In the genomic region with DNA sequence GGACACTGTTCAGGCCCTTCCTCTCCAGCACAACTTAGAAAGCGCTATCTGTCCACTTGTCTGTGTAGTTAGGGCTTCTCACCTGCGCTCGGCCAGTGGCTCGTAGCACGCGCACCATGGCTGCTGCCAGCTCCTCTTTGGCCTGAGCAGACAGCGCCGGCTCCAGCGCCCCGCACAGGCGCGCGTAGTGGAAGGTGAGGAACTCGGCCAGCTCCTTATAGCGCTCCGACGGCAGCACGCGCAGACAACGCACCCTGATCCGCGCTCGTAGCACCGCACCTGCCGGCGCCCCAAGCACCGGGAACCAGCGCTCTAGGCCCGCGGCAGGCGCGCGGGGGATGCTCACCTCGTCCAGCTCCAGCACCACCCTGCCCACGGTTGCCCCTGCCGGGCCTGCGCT, we compare ENCODE assay signal across 10 mouse cellular contexts. TPM values are rescaled to one million over a fixed set of nuclear protein-coding genes. Genes with fewer than 3 reads are reported as not detected.
A peak's percentile ranks its signal among the peaks of the same experiment; 100 is the strongest.
DNase-seq lines count a peak whose midpoint lies in the region; ATAC-seq and TF ChIP-seq lines count a peak whose summit lies in the region.
"Had no signal": no experiment of that assay in that cellular context is flagged by ENCODE, and none has a peak within 500 bp of the region (broad histone marks: within the 10 kb centered on the region; RNA-seq: fewer than 3 reads in every experiment).

No protein-coding gene starts in this region.

- no peak overlapping the region for H3K9ac ChIP-seq in lung, postnatal 0 days (replicated peaks; ENCODE audit: low read depth)
- H3K9ac ChIP-seq in forebrain, postnatal 0 days = no peak overlapping the region
- no peak overlapping the region for H3K9ac ChIP-seq in liver, embryonic 12.5 days
- no peak overlapping the region for H3K9ac ChIP-seq in stomach, postnatal 0 days (ENCODE audit: low read length)

- H3K4me3 ChIP-seq in lung, postnatal 0 days (ENCODE audit: low read depth, low read length) = peak overlapping the region; percentile 10; the same call in 1 of the 2 replicates
- H3K4me3 ChIP-seq in forebrain, postnatal 0 days (ENCODE audit: low read depth, low read length) = peak overlapping the region; percentile 24
- H3K4me3 ChIP-seq in liver, embryonic 12.5 days = 0 out of 2 replicates have a peak overlapping the region, but pooled peaks have one; percentile 6
- peak overlapping the region; percentile 21 for H3K4me3 ChIP-seq in stomach, postnatal 0 days (ENCODE audit: low read depth, low read length)

- H3K4me1 ChIP-seq in lung, postnatal 0 days (ENCODE audit: insufficient read depth, low read depth, low read length) = no peaks in the 10 kb centered on the region
- no peaks in the 10 kb centered on the region for H3K4me1 ChIP-seq in forebrain, postnatal 0 days (ENCODE audit: insufficient read depth)
- peaks cover 1% of the 10 kb centered on the region; the same call in 1 of the 2 replicates for H3K4me1 ChIP-seq in liver, embryonic 12.5 days
- H3K4me1 ChIP-seq in stomach, postnatal 0 days (replicated peaks; ENCODE audit: control insufficient read depth, insufficient read depth) = no peaks in the 10 kb centered on the region

- no peak for DNase-seq in lung, postnatal 0 days (ENCODE audit: low spot score)
- no peak for DNase-seq in lung, postnatal 25 days (ENCODE audit: low spot score)
- DNase-seq in forebrain, postnatal 0 days = no peak
- DNase-seq in stomach, postnatal 0 days (ENCODE audit: low spot score) = peak; percentile 28
- DNase-seq in spleen, adult 18-20 months = no peak
- DNase-seq in urinary bladder, adult 18-20 months (ENCODE audit: low spot score in 2 of 2) = no peak
- no peak for DNase-seq in layer of hippocampus, postnatal 36 days
- DNase-seq: kidney, adult 9 months had no signal

- H3K27me3 ChIP-seq in lung, postnatal 0 days (replicated peaks; ENCODE audit: insufficient read depth, low read length) = peaks cover 34% of the 10 kb centered on the region
- peaks cover 73% of the 10 kb centered on the region for H3K27me3 ChIP-seq in forebrain, postnatal 0 days (ENCODE audit: insufficient read depth, low read length)
- H3K27me3 ChIP-seq in liver, embryonic 12.5 days (replicated peaks) = peaks cover 75% of the 10 kb centered on the region
- peaks cover 12% of the 10 kb centered on the region; the same call in 1 of the 2 replicates for H3K27me3 ChIP-seq in stomach, postnatal 0 days (ENCODE audit: control insufficient read depth, insufficient read depth, low read length)

- H3K36me3 ChIP-seq in lung, postnatal 0 days (ENCODE audit: insufficient read depth, low read length) = no peaks in the 10 kb centered on the region
- no peaks in the 10 kb centered on the region for H3K36me3 ChIP-seq in forebrain, postnatal 0 days (ENCODE audit: insufficient read depth)
- H3K36me3 ChIP-seq in liver, embryonic 12.5 days = 0 out of 2 replicates have a peak, but pooled peaks cover 3% of the 10 kb centered on the region
- no peaks in the 10 kb centered on the region for H3K36me3 ChIP-seq in stomach, postnatal 0 days (ENCODE audit: control insufficient read depth, insufficient read depth, low read length)

- TF ChIP-seq EP300 in lung, postnatal 0 days (IDR thresholded peaks at IDR 0.05) = no peak
- TF ChIP-seq EP300 in stomach, postnatal 0 days (optimal IDR thresholded peaks at IDR 0.05) = no peak

- H3K4me2 ChIP-seq in lung, postnatal 0 days (replicated peaks; ENCODE audit: low read depth, low read length) = peak overlapping the region; percentile 38
- H3K4me2 ChIP-seq in forebrain, postnatal 0 days (ENCODE audit: low read depth) = peak overlapping the region; percentile 45
- H3K4me2 ChIP-seq in liver, embryonic 12.5 days = peak overlapping the region; percentile 53
- peak overlapping the region; percentile 27; the same call in 1 of the 2 replicates for H3K4me2 ChIP-seq in stomach, postnatal 0 days (replicated peaks; ENCODE audit: low read depth)

- no peak for ATAC-seq in lung, postnatal 0 days
- peak; percentile 2; the same call in 1 of the 2 replicates for ATAC-seq in forebrain, postnatal 0 days
- ATAC-seq in liver, embryonic 12.5 days = no peak
- no peak for ATAC-seq in stomach, postnatal 0 days (ENCODE audit: low FRiP score, low TSS enrichment)

- no peak for TF ChIP-seq CTCF in lung, postnatal 0 days (IDR thresholded peaks at IDR 0.05)
- TF ChIP-seq CTCF in forebrain, postnatal 0 days (IDR thresholded peaks at IDR 0.05; ENCODE audit: low read depth) = no peak
- no peak for TF ChIP-seq CTCF in stomach, postnatal 0 days (IDR thresholded peaks at IDR 0.05; ENCODE audit: low read depth)

- H3K27ac ChIP-seq in lung, postnatal 0 days (ENCODE audit: low read length) = no peak overlapping the region
- no peak overlapping the region for H3K27ac ChIP-seq in forebrain, postnatal 0 days (ENCODE audit: low read depth, low read length)
- no peak overlapping the region for H3K27ac ChIP-seq in liver, embryonic 12.5 days
- no peak overlapping the region for H3K27ac ChIP-seq in stomach, postnatal 0 days (replicated peaks)

- WGBS in lung, postnatal 0 days = 14% methylated on average over 34 of the region's 37 CpGs
- 7% methylated on average over 37 of the region's 37 CpGs for WGBS in forebrain, postnatal 0 days
- WGBS in liver, embryonic 12.5 days (ENCODE audit: insufficient replicate concordance) = 62% methylated on average over 37 of the region's 37 CpGs
- WGBS in stomach, postnatal 0 days = 10% methylated on average over 36 of the region's 37 CpGs

- H3K9me3 ChIP-seq in lung, postnatal 0 days (ENCODE audit: low read length) = no peaks in the 10 kb centered on the region
- H3K9me3 ChIP-seq in forebrain, postnatal 0 days (ENCODE audit: low read length) = no peaks in the 10 kb centered on the region
- no peaks in the 10 kb centered on the region for H3K9me3 ChIP-seq in liver, embryonic 12.5 days (replicated peaks)
- no peaks in the 10 kb centered on the region for H3K9me3 ChIP-seq in stomach, postnatal 0 days (ENCODE audit: control insufficient read depth, low read length)

RNA-seq across cellular contexts. Expression of a gene that starts 7.0 kb away (rescaled TPM):
- polyA plus RNA-seq in lung, postnatal 0 days (2015; fragmentation: Nextera tagmentation; extraction: Ambion mirVana) = 12.1 and 12.8 TPM in 2 replicates
- total RNA-seq in forebrain, postnatal 0 days (2014; rRNA removed) = 38.2 and 55.4 TPM in 2 replicates
- 35.4 and 42.0 TPM in 2 replicates for polyA plus RNA-seq in forebrain, postnatal 0 days (2015; fragmentation: Nextera tagmentation; extraction: Ambion mirVana)
- polyA plus RNA-seq in liver, embryonic 12.5 days (2016; fragmentation: Nextera tagmentation; extraction: Ambion mirVana) = 13.3 and 14.8 TPM in 2 replicates
- polyA plus RNA-seq in stomach, postnatal 0 days (2015; fragmentation: Nextera tagmentation; extraction: Ambion mirVana) = 9.6 and 13.4 TPM in 2 replicates
- total RNA-seq in layer of hippocampus, postnatal 36 days (2021) = 10 to 100 TPM; 48.8 to 49.4 TPM

RNA-seq across cellular contexts. Expression of a gene that starts 7.1 kb away (rescaled TPM):
- 0.79 and 1.2 TPM in 2 replicates for polyA plus RNA-seq in lung, postnatal 0 days (2015; fragmentation: Nextera tagmentation; extraction: Ambion mirVana)
- 0.52 and 0.62 TPM in 2 replicates for total RNA-seq in forebrain, postnatal 0 days (2014; rRNA removed)
- polyA plus RNA-seq in forebrain, postnatal 0 days (2015; fragmentation: Nextera tagmentation; extraction: Ambion mirVana) = 0.20 and 0.54 TPM in 2 replicates
- 7.2 and 8.1 TPM in 2 replicates for polyA plus RNA-seq in liver, embryonic 12.5 days (2016; fragmentation: Nextera tagmentation; extraction: Ambion mirVana)
- 0.56 and 0.63 TPM in 2 replicates for polyA plus RNA-seq in stomach, postnatal 0 days (2015; fragmentation: Nextera tagmentation; extraction: Ambion mirVana)
- total RNA-seq in layer of hippocampus, postnatal 36 days (2021) = 1 to 10 TPM; 2.8 to 3.6 TPM

RNA-seq across cellular contexts. Expression of a gene that starts 27.7 kb away (rescaled TPM):
- 0.05 TPM in 1 of 2 replicates, not detected in the other for polyA plus RNA-seq in lung, postnatal 0 days (2015; fragmentation: Nextera tagmentation; extraction: Ambion mirVana)
- not detected in 2 replicates for total RNA-seq in forebrain, postnatal 0 days (2014; rRNA removed)
- not detected in 2 replicates for polyA plus RNA-seq in forebrain, postnatal 0 days (2015; fragmentation: Nextera tagmentation; extraction: Ambion mirVana)
- polyA plus RNA-seq in liver, embryonic 12.5 days (2016; fragmentation: Nextera tagmentation; extraction: Ambion mirVana) = 1.6 and 1.8 TPM in 2 replicates
- polyA plus RNA-seq in stomach, postnatal 0 days (2015; fragmentation: Nextera tagmentation; extraction: Ambion mirVana) = 0.10 and 0.16 TPM in 2 replicates
- total RNA-seq in layer of hippocampus, postnatal 36 days (2021) = not detected
- polyA plus RNA-seq: cortical plate, adult 2 months had no signal

RNA-seq across cellular contexts. Expression of a gene that starts 45.9 kb away (rescaled TPM):
- 59.9 and 66.3 TPM in 2 replicates for polyA plus RNA-seq in lung, postnatal 0 days (2015; fragmentation: Nextera tagmentation; extraction: Ambion mirVana)
- 74.2 and 86.2 TPM in 2 replicates for total RNA-seq in forebrain, postnatal 0 days (2014; rRNA removed)
- 76.0 and 80.5 TPM in 2 replicates for polyA plus RNA-seq in forebrain, postnatal 0 days (2015; fragmentation: Nextera tagmentation; extraction: Ambion mirVana)
- 49.7 and 50.1 TPM in 2 replicates for polyA plus RNA-seq in liver, embryonic 12.5 days (2016; fragmentation: Nextera tagmentation; extraction: Ambion mirVana)
- polyA plus RNA-seq in stomach, postnatal 0 days (2015; fragmentation: Nextera tagmentation; extraction: Ambion mirVana) = 25.2 and 31.7 TPM in 2 replicates
- 100 to 1,000 TPM; 203 to 228 TPM for total RNA-seq in layer of hippocampus, postnatal 36 days (2021)

RNA-seq across cellular contexts. Expression of a gene that starts 56.3 kb away (rescaled TPM):
- 3.2 and 4.9 TPM in 2 replicates for polyA plus RNA-seq in lung, postnatal 0 days (2015; fragmentation: Nextera tagmentation; extraction: Ambion mirVana)
- total RNA-seq in forebrain, postnatal 0 days (2014; rRNA removed) = 0.54 and 2.0 TPM in 2 replicates
- polyA plus RNA-seq in forebrain, postnatal 0 days (2015; fragmentation: Nextera tagmentation; extraction: Ambion mirVana) = 0.47 and 0.70 TPM in 2 replicates
- polyA plus RNA-seq in liver, embryonic 12.5 days (2016; fragmentation: Nextera tagmentation; extraction: Ambion mirVana) = 0.32 and 0.50 TPM in 2 replicates
- polyA plus RNA-seq in stomach, postnatal 0 days (2015; fragmentation: Nextera tagmentation; extraction: Ambion mirVana) = 56.5 and 57.9 TPM in 2 replicates
- total RNA-seq in layer of hippocampus, postnatal 36 days (2021) = not detected
- polyA plus RNA-seq: cortical plate, adult 2 months had no signal
